Mouse (Mus musculus) adrenal gland, adult (tissue): Measurements from ENCODE around the gene Nt5dc3.

Source experiments
- DNase-seq, 2 experiments: peaks; one replicate each; pipeline ENCODE4 v3.0.0; 2022 to 2023; ENCODE audit warnings: low spot score in 1 of 2; ENCODE audit not compliant: inconsistent age in 2 of 2

The Nt5dc3 gene

GRCm38 (mm10) chr10:86810612-86811011, 31.8 kb downstream of the Nt5dc3 start:
- peak in 1 of 2 experiments; percentile 63 for DNase-seq

- peak; percentile 88 to 93 for DNase-seq
Observed at GRCm38 (mm10) chr10:86814292-86815131, 35.7 kb downstream of the Nt5dc3 start.

- DNase-seq, result peak; percentile 57 to 78
Observed at GRCm38 (mm10) chr10:86815133-86815532, 36.3 kb downstream of the Nt5dc3 start.

- DNase-seq, result no peak
Observed at GRCm38 (mm10) chr10:86819649-86820165, 40.9 kb downstream of the Nt5dc3 start.

GRCm38 (mm10) chr10:86821014-86821413, 42.2 kb downstream of the Nt5dc3 start:
- no peak for DNase-seq

- no peak for DNase-seq
Observed at GRCm38 (mm10) chr10:86824093-86824492, 45.3 kb downstream of the Nt5dc3 start.

- DNase-seq, result peak in 1 of 2 experiments; percentile 50
Observed at GRCm38 (mm10) chr10:86824871-86825270, 46.1 kb downstream of the Nt5dc3 start.

GRCm38 (mm10) chr10:86825871-86826522, 47.2 kb downstream of the Nt5dc3 start:
- peak; percentile 64 to 65 for DNase-seq

GRCm38 (mm10) chr10:86826929-86827328, 48.1 kb downstream of the Nt5dc3 start:
- DNase-seq, result no peak

- no peak for DNase-seq
Observed at GRCm38 (mm10) chr10:86828221-86829135, 49.7 kb downstream of the Nt5dc3 start.

- DNase-seq, result no peak
Observed at GRCm38 (mm10) chr10:86829515-86829914, 50.7 kb downstream of the Nt5dc3 start.

GRCm38 (mm10) chr10:86836784-86837183, 58.0 kb downstream of the Nt5dc3 start:
- DNase-seq, result no peak

GRCm38 (mm10) chr10:86838827-86839226, 60.0 kb downstream of the Nt5dc3 start:
- DNase-seq, result no peak

GRCm38 (mm10) chr10:86842659-86843058, 63.9 kb downstream of the Nt5dc3 start:
- DNase-seq, result no peak

- DNase-seq, result no peak
Observed at GRCm38 (mm10) chr10:86846926-86847467, 68.2 kb downstream of the Nt5dc3 start.

- DNase-seq, result no peak
Observed at GRCm38 (mm10) chr10:86849087-86849486, 70.3 kb downstream of the Nt5dc3 start.

GRCm38 (mm10) chr10:86849508-86849907, 70.7 kb downstream of the Nt5dc3 start:
- DNase-seq, result no peak

- DNase-seq, result no peak
Observed at GRCm38 (mm10) chr10:86852160-86852559, 73.4 kb downstream of the Nt5dc3 start.

- no peak for DNase-seq
Observed at GRCm38 (mm10) chr10:86853433-86853832, 74.6 kb downstream of the Nt5dc3 start.

- DNase-seq, result no peak
Observed at GRCm38 (mm10) chr10:86860396-86860795, 81.6 kb downstream of the Nt5dc3 start.

- no peak for DNase-seq
Observed at GRCm38 (mm10) chr10:86862496-86862895, 83.7 kb downstream of the Nt5dc3 start.
